Comparison of ENCODE assay signal across 29 mouse cellular contexts in the genomic region with DNA sequence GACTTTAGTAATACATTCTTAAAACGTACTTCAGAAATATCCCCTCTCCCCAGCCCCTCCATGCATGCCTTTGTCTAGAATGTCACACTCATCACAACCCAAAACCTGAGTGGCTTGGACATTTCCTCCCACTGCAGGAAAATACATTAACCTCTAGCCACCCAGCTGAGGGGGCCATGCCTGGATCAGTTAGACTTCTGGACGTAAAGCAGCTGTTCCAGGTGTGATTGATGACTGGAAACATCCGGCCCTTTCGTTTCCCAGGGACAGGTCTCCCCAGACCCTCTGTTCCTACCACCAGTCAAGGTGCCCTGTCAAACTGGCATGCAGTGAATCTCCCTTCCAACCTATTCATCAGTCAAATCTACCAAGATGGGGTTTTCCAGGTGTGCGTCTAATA. TPM values are rescaled to one million over a fixed set of nuclear protein-coding genes. Genes with fewer than 3 reads are reported as not detected.
DNase-seq lines count a peak whose midpoint lies in the region; ATAC-seq and TF ChIP-seq lines count a peak whose summit lies in the region.
"Had no signal": no experiment of that assay in that cellular context is flagged by ENCODE, and none has a peak within 500 bp of the region (broad histone marks: within the 10 kb centered on the region; RNA-seq: fewer than 3 reads in every experiment).

No protein-coding gene starts in this region.

- ATAC-seq in forebrain, embryonic 11.5 days (replicated peaks; ENCODE audit: low FRiP score): no peak
- no peak for ATAC-seq in neural tube, embryonic 15.5 days (ENCODE audit: low FRiP score)
- peak; percentile 21; the same call in 1 of the 2 replicates for ATAC-seq in limb, embryonic 11.5 days (ENCODE audit: insufficient number of reproducible peaks, low FRiP score, low TSS enrichment, low read depth)
- ATAC-seq in liver, postnatal 0 days: no peak
- ATAC-seq: forebrain, embryonic 13.5 days had no signal

- peaks cover 76% of the 10 kb centered on the region for H3K4me1 ChIP-seq in forebrain, embryonic 10.5 days
- peaks cover 11% of the 10 kb centered on the region for H3K4me1 ChIP-seq in forebrain, embryonic 11.5 days (replicated peaks; ENCODE audit: control insufficient read depth, insufficient read depth, low read length)
- no peaks in the 10 kb centered on the region for H3K4me1 ChIP-seq in neural tube, embryonic 15.5 days
- H3K4me1 ChIP-seq in limb, embryonic 11.5 days (ENCODE audit: control insufficient read depth, insufficient read depth, low read length): peaks cover 13% of the 10 kb centered on the region
- no peaks in the 10 kb centered on the region for H3K4me1 ChIP-seq in liver, postnatal 0 days (ENCODE audit: insufficient read depth)

- peak overlapping the region; percentile 74 for H3K27ac ChIP-seq in forebrain, embryonic 10.5 days
- no peak overlapping the region for H3K27ac ChIP-seq in forebrain, embryonic 11.5 days (ENCODE audit: low read depth, low read length)
- H3K27ac ChIP-seq in neural tube, embryonic 15.5 days (replicated peaks): no peak overlapping the region
- H3K27ac ChIP-seq in limb, embryonic 11.5 days (replicated peaks; ENCODE audit: low read depth, low read length): no peak overlapping the region
- no peak overlapping the region for H3K27ac ChIP-seq in liver, postnatal 0 days (ENCODE audit: low read depth)
- H3K27ac ChIP-seq: forebrain, embryonic 13.5 days; heart, embryonic 13.5 days; hindbrain, embryonic 13.5 days; layer of hippocampus, adult 2 months; neural tube, embryonic 13.5 days had no signal

- no peaks in the 10 kb centered on the region for H3K27me3 ChIP-seq in forebrain, embryonic 10.5 days (ENCODE audit: poor library complexity, severe bottlenecking)
- H3K27me3 ChIP-seq in forebrain, embryonic 11.5 days (ENCODE audit: control insufficient read depth, insufficient read depth, low read length): no peaks in the 10 kb centered on the region
- no peaks in the 10 kb centered on the region for H3K27me3 ChIP-seq in neural tube, embryonic 15.5 days (replicated peaks)
- H3K27me3 ChIP-seq in limb, embryonic 11.5 days (ENCODE audit: control insufficient read depth, insufficient read depth, low read length): no peaks in the 10 kb centered on the region
- no peaks in the 10 kb centered on the region for H3K27me3 ChIP-seq in liver, postnatal 0 days (ENCODE audit: insufficient read depth, low read length)
- H3K27me3 ChIP-seq: forebrain, embryonic 13.5 days; heart, embryonic 13.5 days; hindbrain, embryonic 13.5 days; neural tube, embryonic 13.5 days had no signal

- no peaks in the 10 kb centered on the region for H3K9me3 ChIP-seq in forebrain, embryonic 10.5 days
- no peaks in the 10 kb centered on the region for H3K9me3 ChIP-seq in forebrain, embryonic 11.5 days (ENCODE audit: control insufficient read depth, low read length)
- no peaks in the 10 kb centered on the region for H3K9me3 ChIP-seq in neural tube, embryonic 15.5 days (replicated peaks)
- H3K9me3 ChIP-seq in limb, embryonic 11.5 days (ENCODE audit: control insufficient read depth, low read length): no peaks in the 10 kb centered on the region
- no peaks in the 10 kb centered on the region for H3K9me3 ChIP-seq in liver, postnatal 0 days (ENCODE audit: low read length)
- H3K9me3 ChIP-seq: forebrain, embryonic 13.5 days; heart, embryonic 13.5 days; hindbrain, embryonic 13.5 days; neural tube, embryonic 13.5 days had no signal

- no peak overlapping the region for H3K4me2 ChIP-seq in forebrain, embryonic 11.5 days (ENCODE audit: low read depth, low read length, severe bottlenecking)
- H3K4me2 ChIP-seq in neural tube, embryonic 15.5 days: no peak overlapping the region
- H3K4me2 ChIP-seq in limb, embryonic 11.5 days (ENCODE audit: low read depth, severe bottlenecking): no peak overlapping the region
- no peak overlapping the region for H3K4me2 ChIP-seq in liver, postnatal 0 days (ENCODE audit: low read depth, low read length)
- H3K4me2 ChIP-seq: forebrain, embryonic 13.5 days; heart, embryonic 13.5 days; hindbrain, embryonic 13.5 days; liver, embryonic 11.5 days; neural tube, embryonic 13.5 days had no signal

- 73% methylated on average over 5 of the region's 5 CpGs for WGBS in forebrain, embryonic 10.5 days
- 83% methylated on average over 5 of the region's 5 CpGs for WGBS in forebrain, embryonic 11.5 days
- WGBS in neural tube, embryonic 15.5 days: 59% methylated on average over 5 of the region's 5 CpGs
- 25% methylated on average over 5 of the region's 5 CpGs for WGBS in limb, embryonic 11.5 days
- WGBS in liver, postnatal 0 days (ENCODE audit: insufficient replicate concordance): 72% methylated on average over 5 of the region's 5 CpGs

- no peak for DNase-seq in forebrain, embryonic 10.5 days (ENCODE audit: extremely low spot score, low spot score)
- DNase-seq in forebrain, embryonic 11.5 days (ENCODE audit: low spot score): no peak
- peak; percentile 33 for DNase-seq in neural tube, embryonic 10.5 days (ENCODE audit: extremely low spot score, low spot score)
- peak; percentile 56 for DNase-seq in limb, embryonic 11.5 days (ENCODE audit: low spot score)
- no peak for DNase-seq in cerebellum, postnatal 4 days (ENCODE audit: low spot score in 2 of 2)
- DNase-seq in liver, postnatal 0 days: no peak
- DNase-seq in cerebellum, postnatal 14 days: no peak
- DNase-seq: adrenal gland, postnatal 10 days; cerebellum, adult 2 months; cerebellum, postnatal 36 days; gastrocnemius, postnatal 10 days; heart, adult 18-20 months; heart, postnatal 14 days; kidney, adult 2 months; kidney, postnatal 14 days; layer of hippocampus, postnatal 36 days; lung, adult 18-20 months; lung, postnatal 14 days; midbrain, embryonic 14.5 days; right cerebral cortex, adult 18-20 months; right cerebral cortex, postnatal 4 days; thymus, postnatal 14 days had no signal

- no peak for TF ChIP-seq EP300 in liver, postnatal 0 days (IDR thresholded peaks at IDR 0.05; ENCODE audit: low read depth)

- H3K36me3 ChIP-seq in forebrain, embryonic 10.5 days (replicated peaks): no peaks in the 10 kb centered on the region
- no peaks in the 10 kb centered on the region for H3K36me3 ChIP-seq in forebrain, embryonic 11.5 days (ENCODE audit: control insufficient read depth, insufficient read depth, low read length)
- no peaks in the 10 kb centered on the region for H3K36me3 ChIP-seq in neural tube, embryonic 15.5 days
- H3K36me3 ChIP-seq in limb, embryonic 11.5 days (ENCODE audit: control insufficient read depth, insufficient read depth, low read length): no peaks in the 10 kb centered on the region
- H3K36me3 ChIP-seq in liver, postnatal 0 days (replicated peaks; ENCODE audit: insufficient read depth, low read length): no peaks in the 10 kb centered on the region
- H3K36me3 ChIP-seq: heart, embryonic 13.5 days; hindbrain, embryonic 13.5 days; neural tube, embryonic 13.5 days had no signal

- H3K9ac ChIP-seq in forebrain, embryonic 11.5 days (ENCODE audit: low read length): no peak overlapping the region
- H3K9ac ChIP-seq in neural tube, embryonic 15.5 days (replicated peaks): no peak overlapping the region
- no peak overlapping the region for H3K9ac ChIP-seq in limb, embryonic 11.5 days (ENCODE audit: low read length)
- no peak overlapping the region for H3K9ac ChIP-seq in liver, postnatal 0 days (replicated peaks)
- H3K9ac ChIP-seq: forebrain, embryonic 13.5 days; heart, embryonic 13.5 days; hindbrain, embryonic 13.5 days; neural tube, embryonic 13.5 days had no signal

- no peak overlapping the region for H3K4me3 ChIP-seq in forebrain, embryonic 10.5 days
- no peak overlapping the region for H3K4me3 ChIP-seq in forebrain, embryonic 11.5 days (ENCODE audit: low read depth, low read length)
- no peak overlapping the region for H3K4me3 ChIP-seq in neural tube, embryonic 15.5 days (replicated peaks)
- H3K4me3 ChIP-seq in limb, embryonic 11.5 days (ENCODE audit: low read depth, low read length): no peak overlapping the region
- H3K4me3 ChIP-seq in liver, postnatal 0 days (ENCODE audit: low read depth, low read length): no peak overlapping the region
- H3K4me3 ChIP-seq: forebrain, embryonic 13.5 days; heart, embryonic 13.5 days; hindbrain, embryonic 13.5 days; layer of hippocampus, adult 2 months; neural tube, embryonic 13.5 days had no signal

- TF ChIP-seq CTCF in liver, postnatal 0 days (IDR thresholded peaks at IDR 0.05; ENCODE audit: low read depth): no peak

RNA-seq across cellular contexts. Expression of a gene that starts 50.8 kb away (rescaled TPM):
- 40.0 and 40.9 TPM in 2 replicates for polyA plus RNA-seq in forebrain, embryonic 10.5 days (2016; fragmentation: Nextera tagmentation; extraction: Ambion mirVana)
- 61.2 and 63.4 TPM in 2 replicates for polyA plus RNA-seq in forebrain, embryonic 11.5 days (2014; fragmentation: Nextera tagmentation; extraction: Ambion mirVana)
- 8.6 and 10.6 TPM in 2 replicates for polyA plus RNA-seq in neural tube, embryonic 15.5 days (2015; fragmentation: Nextera tagmentation; extraction: Ambion mirVana)
- polyA plus RNA-seq in limb, embryonic 11.5 days (2014; fragmentation: Nextera tagmentation; extraction: Ambion mirVana): 33.8 and 35.7 TPM in 2 replicates
- 22.7 and 29.3 TPM in 2 replicates for polyA plus RNA-seq in liver, postnatal 0 days (2015; fragmentation: Nextera tagmentation; extraction: Ambion mirVana)

Comparison
In these comparisons a context has a peak if more than half of its experiments do, and no peak if none do; other contexts are left out.
1. DNase-seq: peak in neural tube, embryonic 10.5 days (single experiment) and limb, embryonic 11.5 days (single experiment); none in forebrain, embryonic 10.5 days (single experiment), forebrain, embryonic 11.5 days (single experiment), cerebellum, postnatal 4 days (0 of 2), liver, postnatal 0 days (single experiment) and cerebellum, postnatal 14 days (0 of 2).